Mouse (Mus musculus) large intestine, adult 2 months (tissue): ENCODE results near the gene Atxn2. TPM values are rescaled to one million over a fixed set of nuclear protein-coding genes. Genes with fewer than 3 reads are reported as not detected.
"Not testable (repeated sequence)": the region's sequence is repeated elsewhere in the genome, so short reads cannot be mapped to it uniquely, and the experiment has no call there.

Experiments used
- DNase-seq: peaks from one replicate; pipeline ENCODE4 v3.0.0-alpha.2; 2012; ENCODE audit warnings: low read depth, low spot score
- whole genome bisulfite sequencing: fragments of 180-500 bp; shearing (Covaris S2); methylation state at CpG from one replicate; pipeline ENCODE4 v1.1.7; 2018; 5-methylcytosine and 5-hydroxymethylcytosine counted together
- polyA plus RNA-seq: library from polyadenylated mRNA; depleted of rRNA; stranded (reverse); fragments of >200 nt; gene quantifications from 2 replicates; pipeline ENCODE4 v1.2.3, GENCODE M21; 2012; rRNA removed

Gene Atxn2
- polyA plus RNA-seq, 1 experiment, result 34.7 TPM

DNA sequence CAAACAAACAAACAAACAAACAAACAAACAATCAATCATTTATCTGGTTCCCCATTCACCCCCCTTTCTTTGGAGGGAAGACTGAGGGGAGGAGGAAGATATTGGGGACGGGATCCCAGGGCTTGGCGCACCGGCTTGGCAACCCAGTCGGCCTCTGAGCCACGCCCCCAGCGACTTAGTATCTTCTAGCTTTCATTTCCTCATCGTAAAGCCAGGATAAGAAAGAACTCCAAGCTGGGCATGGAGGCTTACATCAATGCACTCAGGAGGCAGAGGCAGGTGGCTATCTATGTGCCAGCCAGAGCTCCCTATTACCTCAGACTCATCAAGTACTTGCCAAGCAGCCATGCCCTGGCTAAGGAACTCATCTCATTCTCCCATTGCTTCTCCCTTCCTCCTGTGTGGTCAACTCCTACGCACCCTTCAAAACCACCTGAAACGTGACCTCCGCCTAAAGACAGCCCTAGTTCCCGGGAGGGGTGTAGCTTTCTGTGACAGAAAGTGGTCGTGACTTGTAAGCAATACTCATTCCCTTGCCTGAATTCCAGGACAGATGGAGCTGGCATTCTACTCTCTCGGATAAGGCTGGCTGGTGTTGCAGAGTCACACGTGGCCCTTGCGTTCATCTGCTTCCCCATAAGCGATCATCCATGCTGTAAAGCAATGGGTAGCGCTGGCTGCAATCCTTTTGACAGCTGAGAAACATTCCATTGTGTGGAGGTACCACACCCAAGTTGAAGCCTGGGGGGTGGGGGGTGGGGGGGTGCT is 132.2 kb downstream of the Atxn2 start:
- no peak for DNase-seq
- 15% methylated on average over 17 of the region's 17 CpGs for WGBS

DNA sequence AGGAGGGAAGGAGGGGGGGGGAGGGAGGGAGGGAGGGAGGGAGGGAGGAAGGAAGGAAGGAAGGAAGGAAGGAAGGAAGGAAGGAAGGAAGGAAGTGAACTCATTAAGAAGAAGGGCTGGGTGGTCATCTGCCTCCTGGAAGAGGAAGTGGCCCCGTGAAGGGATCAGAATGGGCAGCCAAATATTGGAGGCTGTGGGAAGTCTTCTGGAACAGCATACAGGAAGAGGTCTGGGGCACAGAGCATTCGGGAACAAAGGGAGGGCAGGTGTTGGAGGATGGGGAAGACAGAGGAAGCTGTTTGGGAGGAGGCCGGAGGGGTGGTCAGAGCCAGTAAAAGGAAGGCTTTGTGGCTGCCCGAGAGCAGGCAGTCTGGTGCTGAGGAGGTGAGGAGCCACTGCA is 134.2 kb downstream of the Atxn2 start:
- DNase-seq, result no peak
- WGBS, result 26% methylated on average over 4 of the region's 4 CpGs

DNA sequence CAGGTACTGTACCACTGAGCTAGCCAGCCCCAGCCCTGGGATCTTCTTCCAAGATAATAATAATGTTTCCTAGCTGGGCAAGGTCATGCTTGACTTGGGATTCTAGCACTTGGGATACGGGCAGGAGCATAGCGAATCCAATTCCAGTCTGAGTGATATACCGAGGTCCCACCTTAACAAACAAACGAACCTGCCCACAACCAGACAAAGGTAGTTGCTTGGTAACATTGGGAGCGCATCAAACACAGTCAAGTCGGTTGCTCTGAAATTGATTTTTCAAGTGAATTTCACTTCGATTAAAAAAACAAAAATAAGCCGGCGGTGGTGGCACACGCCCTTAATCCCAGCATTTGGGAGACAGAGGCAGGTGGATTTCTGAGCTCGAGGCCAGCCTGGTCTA is 135.2 kb downstream of the Atxn2 start:
- no peak for DNase-seq
- WGBS, result 66% methylated on average over 11 of the region's 11 CpGs

DNA sequence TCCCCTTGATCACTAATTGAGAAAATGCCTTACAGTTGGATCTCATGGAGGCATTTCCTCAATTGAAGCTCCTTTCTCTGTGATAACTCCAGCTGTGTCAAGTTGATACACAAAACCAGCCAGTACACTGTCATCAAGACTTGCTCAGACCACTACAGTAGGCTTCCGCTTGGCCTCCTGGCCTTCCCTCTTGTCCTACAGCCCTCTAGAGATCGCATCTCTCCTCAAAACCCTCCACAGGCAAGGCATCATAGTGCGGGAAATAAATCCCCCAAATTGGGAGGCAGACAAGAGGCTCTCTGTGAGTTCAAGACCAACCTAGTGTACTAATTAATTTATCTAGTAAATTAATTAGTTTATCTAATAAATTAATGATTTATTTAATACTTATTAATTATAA is 136.1 kb downstream of the Atxn2 start:
- WGBS, result 86% methylated on average over 3 of the region's 3 CpGs
- not testable (repeated sequence) for DNase-seq

DNA sequence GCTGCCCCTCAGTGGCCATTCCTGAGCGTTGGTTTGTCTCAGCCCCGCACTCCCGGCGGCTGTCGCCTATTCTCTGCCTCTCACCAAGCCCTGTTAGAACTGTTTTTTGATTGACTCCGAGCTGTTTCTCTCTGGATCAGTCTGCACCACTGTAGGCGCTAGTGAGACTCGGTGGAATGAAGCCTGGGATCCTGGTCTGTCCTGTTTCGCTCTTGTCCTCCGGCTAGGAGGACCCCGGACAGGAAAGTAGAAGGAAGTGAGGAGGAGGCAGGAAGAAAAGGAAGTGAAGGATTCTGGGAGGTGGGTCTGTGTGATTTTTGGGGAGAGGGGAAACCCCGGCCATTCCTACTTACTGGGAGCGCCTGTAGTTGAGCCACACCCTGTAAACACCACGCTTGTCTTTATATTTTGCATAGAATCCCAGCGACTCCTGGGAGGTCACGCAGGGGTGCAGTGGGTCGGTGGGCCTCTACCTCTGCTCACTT is 136.9 kb downstream of the Atxn2 start:
- no peak for DNase-seq
- 1% methylated on average over 17 of the region's 17 CpGs for WGBS

DNA sequence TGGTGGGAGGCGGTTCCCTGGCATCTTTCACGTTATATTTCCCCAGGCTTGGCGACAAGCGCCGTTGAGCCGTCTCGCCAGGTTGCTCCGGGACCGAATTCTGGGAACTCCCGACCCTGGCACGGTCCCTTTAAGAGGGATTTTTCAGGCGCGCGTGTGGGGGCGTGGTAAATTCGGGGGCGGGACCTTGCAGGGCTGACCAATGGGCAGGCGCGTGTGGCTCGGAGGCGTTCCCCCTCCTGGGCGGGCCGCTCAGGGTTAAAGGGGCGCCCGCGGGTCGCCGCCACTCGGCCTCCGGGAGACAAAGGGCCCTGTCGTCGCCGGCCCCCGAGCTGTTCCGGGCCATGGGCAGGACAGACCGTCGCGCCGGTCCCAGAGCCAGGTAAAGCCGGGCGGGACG is 137.6 kb downstream of the Atxn2 start, which contains the start of gene Pheta1:
Pheta1 (plus strand) TSS at position 242 of the 400 bp plus-strand sequence.
- DNase-seq, result no peak

DNA sequence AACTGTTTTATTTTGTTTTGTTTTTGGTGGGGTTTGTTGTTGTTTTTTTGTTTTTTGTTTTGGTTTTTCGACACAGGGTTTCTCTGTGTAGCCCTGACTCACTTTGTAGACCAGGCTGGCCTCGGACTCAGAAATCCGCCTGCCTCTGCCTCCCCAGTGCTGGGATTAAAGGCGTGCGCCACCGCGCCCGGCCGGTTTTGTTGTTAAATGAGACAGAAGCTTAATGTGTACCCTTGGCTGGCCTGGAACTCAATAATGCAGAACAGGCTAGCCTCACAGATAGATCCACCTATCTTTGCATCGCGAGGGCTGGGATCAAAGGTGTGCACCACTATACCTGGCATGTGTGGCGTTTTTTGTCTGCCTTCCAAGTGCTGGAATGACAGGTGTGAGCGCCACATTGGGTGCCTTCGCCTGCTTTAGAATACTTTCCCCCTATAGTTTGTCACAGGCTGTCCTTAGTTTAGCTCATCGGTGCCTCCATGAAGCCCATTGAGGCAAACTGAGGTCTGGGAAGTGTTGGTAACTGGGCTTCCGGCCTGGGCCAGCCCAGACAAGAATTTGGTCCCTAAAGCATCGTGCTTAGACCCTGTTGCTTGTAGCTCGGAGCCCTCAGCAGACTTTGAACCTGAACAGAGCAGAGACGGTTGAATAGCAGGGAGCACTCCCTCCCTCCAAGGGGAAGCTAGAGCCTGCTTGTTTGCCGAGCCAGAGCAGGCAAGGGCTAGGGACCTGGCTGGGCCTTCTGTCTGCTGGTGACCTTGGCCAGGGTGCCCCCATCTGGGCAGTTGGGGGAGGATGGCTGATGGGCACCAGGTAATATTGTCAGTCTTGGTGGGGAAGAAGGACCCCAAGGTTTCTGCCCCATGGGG is 138.6 kb downstream of the Atxn2 start:
- DNase-seq, result no peak
- 16% methylated on average over 20 of the region's 20 CpGs for WGBS

More for the DNA sequence above, 137.6 kb downstream of the Atxn2 start, which contains the start of gene Pheta1:
- under 1% methylated on average over 36 of the region's 42 CpGs for WGBS

DNA sequence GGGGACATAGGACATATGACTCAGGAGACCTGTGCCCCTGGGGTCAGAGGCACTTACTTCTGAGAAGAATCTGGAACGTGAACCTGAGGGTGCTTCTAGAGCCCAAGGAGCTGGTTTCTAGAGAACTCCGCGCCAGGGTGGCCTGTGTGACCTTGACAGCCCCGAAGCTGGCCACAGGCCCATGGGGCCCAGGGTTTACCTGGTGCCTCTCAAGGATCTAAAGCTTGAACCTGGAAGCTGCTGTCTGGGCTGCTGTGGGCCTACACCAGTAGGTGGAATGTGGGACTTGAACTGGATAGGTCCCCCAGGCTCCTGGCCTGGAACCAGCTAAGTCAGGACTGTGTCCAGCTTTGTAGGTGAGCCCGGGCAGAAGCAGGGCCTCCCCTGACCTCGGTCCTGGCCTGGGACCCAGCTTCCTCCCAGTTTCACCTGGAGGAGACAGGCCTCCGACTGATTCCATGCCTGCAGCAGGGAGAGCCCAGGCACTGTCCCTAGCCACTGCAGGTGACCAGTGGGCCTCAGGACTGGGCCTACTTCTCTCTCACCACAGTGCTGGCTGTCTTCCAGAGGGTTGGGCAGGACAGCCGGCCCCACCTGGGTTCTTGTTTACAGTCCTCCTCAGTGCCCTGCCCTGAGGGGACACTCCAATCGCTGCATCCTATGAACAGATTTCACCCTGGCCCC is 142.4 kb downstream of the Atxn2 start:
- no peak for DNase-seq
- 35% methylated on average over 9 of the region's 9 CpGs for WGBS

DNA sequence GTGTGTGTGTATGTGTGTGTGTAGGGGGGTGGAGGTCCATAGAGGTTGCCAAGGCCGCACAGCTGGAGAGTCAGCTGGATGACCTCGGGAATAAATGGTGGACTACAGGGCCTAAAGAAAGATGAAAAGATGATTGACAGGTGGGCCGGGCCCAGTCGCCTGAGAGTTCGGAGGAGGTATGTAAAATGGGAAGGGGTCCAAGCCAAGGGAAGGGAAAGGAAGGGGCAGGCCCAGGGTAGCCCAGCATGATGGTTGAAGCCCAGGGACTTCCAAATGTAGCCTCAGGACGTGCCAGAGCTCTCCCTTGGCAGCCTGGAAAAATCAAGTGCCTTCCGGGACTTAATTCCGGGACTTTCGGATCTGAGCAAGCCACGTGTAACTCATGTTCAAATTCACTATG is 143.6 kb downstream of the Atxn2 start:
- DNase-seq, result no peak
- WGBS, result 59% methylated on average over 10 of the region's 10 CpGs

DNA sequence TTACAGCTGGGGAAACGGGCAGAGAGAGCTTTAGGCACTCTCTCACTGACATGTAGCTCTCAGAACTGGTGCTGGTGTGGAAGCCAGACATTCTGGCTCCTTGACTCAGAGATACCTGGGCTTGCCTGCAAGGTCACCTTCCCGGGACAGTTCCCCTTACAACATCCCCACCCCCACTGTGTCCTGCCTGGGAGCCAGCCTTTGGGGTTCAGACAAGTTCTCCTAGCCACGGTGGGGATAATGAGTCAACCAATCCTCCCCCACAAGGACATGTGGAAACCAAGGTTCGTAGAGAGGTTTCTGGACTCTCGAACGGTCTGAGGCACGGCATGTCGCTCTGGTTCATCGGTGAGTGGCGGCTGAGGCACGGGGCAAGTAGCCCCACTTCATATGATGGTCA is 145.6 kb downstream of the Atxn2 start:
- DNase-seq, result no peak
- WGBS, result 73% methylated on average over 11 of the region's 11 CpGs

DNA sequence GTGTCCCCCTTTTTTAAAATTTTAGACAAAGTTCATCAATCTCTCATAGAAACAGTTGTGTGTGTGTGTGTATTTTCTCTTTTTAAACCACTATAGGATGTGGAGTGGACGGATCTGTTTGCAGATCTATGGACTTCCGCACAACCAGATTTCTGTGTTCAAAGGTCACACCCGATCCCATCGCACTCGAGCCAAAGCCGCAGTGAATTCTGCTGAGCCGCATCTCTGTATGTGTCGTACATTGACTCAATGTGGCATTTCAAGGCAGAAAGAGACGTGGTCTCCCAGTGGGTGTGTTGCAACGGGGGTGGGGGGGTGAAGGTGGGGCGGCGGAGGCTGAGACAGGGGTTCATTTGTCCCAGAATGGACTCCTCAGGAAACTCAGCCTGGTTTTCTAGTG is 147.3 kb downstream of the Atxn2 start:
- WGBS, result 31% methylated on average over 12 of the region's 12 CpGs
- no peak for DNase-seq

DNA sequence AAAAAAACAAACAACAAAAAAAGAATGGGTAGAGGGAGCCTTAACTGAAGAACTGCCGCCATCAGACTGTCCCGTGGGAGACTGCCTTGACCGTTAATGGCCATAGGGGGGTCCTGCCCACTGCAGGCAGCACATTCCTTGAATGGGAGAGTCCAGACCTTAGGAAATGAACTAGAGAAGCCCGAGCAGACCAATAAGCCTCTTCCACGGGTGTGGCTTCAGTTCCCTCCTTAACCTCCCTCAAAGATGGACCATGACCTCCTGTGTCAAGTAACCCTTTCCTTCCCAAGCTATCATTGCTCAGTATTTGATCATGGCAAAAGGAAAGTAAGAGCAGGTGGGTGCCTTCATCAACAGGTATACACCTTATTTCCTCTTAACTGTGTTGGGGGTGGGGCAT is 150.8 kb downstream of the Atxn2 start:
- WGBS, result 21% methylated on average over 5 of the region's 5 CpGs

DNA sequence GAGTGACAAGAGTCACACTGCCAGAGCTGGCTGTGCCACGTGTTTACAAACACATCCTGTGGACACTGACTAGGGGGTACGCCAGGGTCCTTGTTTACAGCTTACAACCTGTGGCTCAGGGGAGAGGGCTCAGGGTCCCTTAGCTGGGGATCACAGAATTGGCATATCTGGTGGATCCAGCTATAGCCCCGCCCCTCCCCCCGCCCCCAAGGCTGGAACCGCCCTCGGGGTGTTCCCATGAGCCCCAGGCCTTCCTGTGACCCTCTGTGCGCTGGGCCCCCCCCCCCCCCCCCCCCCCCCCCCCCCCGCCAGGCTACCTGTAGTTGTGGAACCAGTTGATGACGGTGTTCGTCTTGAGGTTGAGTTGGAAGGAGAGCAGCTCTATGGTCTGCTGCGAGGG is 153.2 kb downstream of the Atxn2 start:
- WGBS, result 21% methylated on average over 10 of the region's 11 CpGs
- DNase-seq, result no peak

More for the DNA sequence above, 150.8 kb downstream of the Atxn2 start:
- no peak for DNase-seq

Other genes with a start within 250 kb of the Atxn2 start
- not detected in 2 replicates for gene Adam1b, start 207.9 kb upstream of the Atxn2 start, polyA plus RNA-seq
- 2.6 and 4.6 TPM in 2 replicates for gene Adam1a, start 165.9 kb upstream of the Atxn2 start, polyA plus RNA-seq
- 0.10 and 0.27 TPM in 2 replicates for gene Gm42878, start 165.9 kb upstream of the Atxn2 start, polyA plus RNA-seq
- 65.2 and 67.8 TPM in 2 replicates for gene Mapkapk5, start 165.4 kb upstream of the Atxn2 start, polyA plus RNA-seq
- gene Aldh2, start 117.5 kb upstream of the Atxn2 start, polyA plus RNA-seq, result 215 and 293 TPM in 2 replicates
- gene Acad12, start 92.4 kb upstream of the Atxn2 start, polyA plus RNA-seq, result 6.6 and 8.4 TPM in 2 replicates
- gene Acad10, start 50.8 kb upstream of the Atxn2 start, polyA plus RNA-seq, result 5.6 and 8.7 TPM in 2 replicates
- gene Brap, start 50.8 kb upstream of the Atxn2 start, polyA plus RNA-seq, result 18.7 and 22.7 TPM in 2 replicates
- gene Sh2b3, start 126.3 kb downstream of the Atxn2 start, polyA plus RNA-seq, result 12.1 and 17.3 TPM in 2 replicates
- gene Pheta1, start 137.6 kb downstream of the Atxn2 start, polyA plus RNA-seq, result 67.6 and 116 TPM in 2 replicates